Mouse (Mus musculus): ENCODE data around the gene Hmcn2.

Gene Hmcn2

DNA sequence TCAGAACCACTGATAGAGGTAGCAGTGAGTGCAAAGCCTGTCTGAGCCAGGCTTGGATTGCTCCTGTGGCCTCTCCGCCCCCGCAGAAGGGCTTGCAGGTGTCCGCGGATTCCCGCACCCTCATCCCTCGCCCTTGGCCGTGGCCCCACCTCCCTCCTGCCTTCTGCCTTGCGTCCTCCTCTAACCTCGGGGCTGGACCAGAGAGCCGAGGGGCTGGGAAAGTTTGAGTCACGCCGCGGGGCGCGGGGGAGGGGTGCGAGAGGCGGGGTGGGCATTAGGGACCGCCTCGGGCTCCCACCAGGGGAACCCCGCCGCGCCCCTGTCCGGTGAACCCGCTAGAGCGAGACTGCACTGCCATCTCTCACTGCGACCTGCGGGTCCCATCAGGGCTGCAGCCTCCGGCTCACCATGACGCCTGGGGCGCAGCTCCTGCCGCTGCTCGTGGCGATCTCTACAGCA lies at the start of gene Hmcn2:
Hmcn2 (plus strand) TSS at position 409 of the 459 bp plus-strand sequence.
- DNase-seq (ENCODE audit: low spot score in 2 of 2): no peak

- DNase-seq (ENCODE audit: low spot score in 2 of 2): no peak
Observed at GRCm38 (mm10) chr2:31267447-31267846, 46.8 kb upstream of the Hmcn2 start.

DNA sequence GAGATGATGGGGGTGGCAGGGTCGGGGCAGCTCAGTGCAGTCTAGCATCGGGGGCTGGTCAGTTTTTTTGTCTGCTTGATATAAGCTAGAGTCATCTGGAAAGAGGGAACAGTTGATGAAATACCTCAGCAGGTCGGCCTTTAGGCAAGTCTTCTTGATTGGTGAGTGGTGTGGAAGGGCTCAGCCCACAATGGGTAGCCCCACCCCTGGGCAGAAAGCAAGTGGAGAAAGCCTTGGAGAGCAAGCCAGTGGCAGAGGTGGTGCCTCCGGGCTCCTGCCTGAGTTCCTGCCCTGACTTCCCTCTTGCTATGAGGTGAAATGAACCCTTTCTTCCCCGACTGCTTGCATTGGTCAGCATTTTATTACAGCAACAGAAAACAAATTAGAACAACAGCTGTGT lies 45.6 kb upstream of the Hmcn2 start:
- no peak for DNase-seq (ENCODE audit: low spot score in 2 of 2)

DNA sequence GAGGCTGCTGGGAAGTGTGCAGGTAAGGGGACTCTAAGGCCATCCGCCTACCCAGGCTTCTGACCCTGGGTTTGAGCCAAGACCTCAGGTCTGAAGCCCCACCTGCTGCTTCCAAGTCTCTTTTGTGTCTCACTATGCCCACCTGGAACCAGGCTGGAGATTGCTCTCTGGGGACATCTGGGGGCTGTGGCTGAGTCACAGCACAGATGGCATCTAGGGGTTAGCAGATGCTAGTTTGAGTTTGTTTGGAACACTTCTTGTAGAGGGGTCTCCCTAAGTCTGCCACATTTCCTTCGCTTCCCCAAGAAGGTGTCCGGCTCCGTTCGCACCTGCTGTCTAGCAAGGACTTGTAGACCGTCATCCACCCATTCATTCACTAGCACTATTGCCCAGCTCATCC lies 45.0 kb upstream of the Hmcn2 start:
- DNase-seq (ENCODE audit: low spot score in 2 of 2): no peak

- no peak for DNase-seq (ENCODE audit: low spot score in 2 of 2)
Observed at GRCm38 (mm10) chr2:31269847-31270246, 44.4 kb upstream of the Hmcn2 start.

DNA sequence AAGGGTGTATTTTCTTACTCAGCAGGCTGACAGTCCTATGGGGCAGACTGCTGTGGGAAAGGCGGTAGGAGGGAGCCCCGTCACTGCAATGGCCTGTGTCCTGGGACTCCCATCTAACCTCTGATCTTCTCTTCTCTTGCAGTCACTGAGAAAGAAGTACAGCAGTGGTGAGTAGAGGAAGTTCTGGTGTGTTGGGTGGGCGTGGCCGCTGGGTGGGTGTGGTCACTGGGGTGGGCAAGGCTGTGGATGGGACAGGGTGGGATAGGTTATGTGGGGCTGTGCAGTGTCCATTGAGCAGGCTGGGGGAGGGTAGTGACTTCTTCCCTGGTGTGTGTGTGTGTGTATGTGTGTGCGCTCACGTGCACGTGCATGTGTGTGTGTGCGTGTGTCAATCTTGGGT lies 43.7 kb upstream of the Hmcn2 start:
- DNase-seq (ENCODE audit: low spot score in 2 of 2): no peak

- no peak for DNase-seq (ENCODE audit: low spot score in 2 of 2)
Observed at GRCm38 (mm10) chr2:31271071-31271470, 43.1 kb upstream of the Hmcn2 start.

- DNase-seq (ENCODE audit: low spot score in 2 of 2): no peak
Observed at GRCm38 (mm10) chr2:31274993-31275392, 39.2 kb upstream of the Hmcn2 start.

DNA sequence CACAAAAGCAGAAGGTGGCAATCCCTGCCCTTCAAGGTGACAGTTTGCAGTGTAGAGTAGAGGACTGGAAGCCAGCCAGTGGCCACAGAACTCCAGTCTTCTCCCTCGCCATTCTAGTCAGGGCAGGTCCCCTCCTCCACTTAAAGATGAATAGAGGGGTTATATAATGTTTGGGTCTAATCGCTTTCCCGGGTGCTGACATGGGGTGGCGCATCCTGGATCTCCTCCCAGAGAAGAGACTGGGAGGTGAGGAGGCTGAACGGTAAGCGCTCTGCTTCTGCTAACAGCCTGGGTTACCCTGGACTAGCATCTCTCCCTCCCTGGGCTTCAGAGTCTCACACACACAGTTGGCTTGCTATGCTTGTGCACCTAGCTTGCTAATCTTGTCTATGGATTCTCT lies 36.4 kb upstream of the Hmcn2 start:
- no peak for DNase-seq (ENCODE audit: low spot score in 2 of 2)

- no peak for DNase-seq (ENCODE audit: low spot score in 2 of 2)
Observed at GRCm38 (mm10) chr2:31278483-31278882, 35.7 kb upstream of the Hmcn2 start.

GRCm38 (mm10) chr2:31281138-31281537 lies 33.1 kb upstream of the Hmcn2 start:
- DNase-seq (ENCODE audit: low spot score in 2 of 2): no peak

GRCm38 (mm10) chr2:31282266-31282665 lies 31.9 kb upstream of the Hmcn2 start:
- no peak for DNase-seq (ENCODE audit: low spot score in 2 of 2)

DNA sequence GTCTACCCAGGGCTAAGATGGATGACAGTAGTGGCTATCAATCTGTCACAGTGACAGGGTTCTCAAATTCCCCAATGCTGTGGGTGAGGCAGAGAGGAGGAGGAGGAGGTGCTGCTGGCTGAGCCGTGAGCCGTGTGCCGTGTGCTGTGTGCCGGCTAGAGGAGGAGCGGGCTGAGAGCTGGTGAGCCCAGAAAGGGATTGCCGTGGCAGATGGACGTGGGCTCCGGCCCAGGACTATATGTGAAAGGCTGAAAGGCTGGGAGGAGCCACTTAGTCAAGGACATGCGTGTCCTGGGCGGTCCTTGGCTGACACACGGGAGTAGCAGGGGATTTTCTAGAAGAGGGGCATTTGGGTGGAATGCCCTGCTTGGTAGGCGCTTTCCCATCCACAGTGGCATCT lies 31.3 kb upstream of the Hmcn2 start:
- no peak for DNase-seq (ENCODE audit: low spot score in 2 of 2)

- no peak for DNase-seq (ENCODE audit: low spot score in 2 of 2)
Observed at GRCm38 (mm10) chr2:31284531-31284930, 29.7 kb upstream of the Hmcn2 start.

DNA sequence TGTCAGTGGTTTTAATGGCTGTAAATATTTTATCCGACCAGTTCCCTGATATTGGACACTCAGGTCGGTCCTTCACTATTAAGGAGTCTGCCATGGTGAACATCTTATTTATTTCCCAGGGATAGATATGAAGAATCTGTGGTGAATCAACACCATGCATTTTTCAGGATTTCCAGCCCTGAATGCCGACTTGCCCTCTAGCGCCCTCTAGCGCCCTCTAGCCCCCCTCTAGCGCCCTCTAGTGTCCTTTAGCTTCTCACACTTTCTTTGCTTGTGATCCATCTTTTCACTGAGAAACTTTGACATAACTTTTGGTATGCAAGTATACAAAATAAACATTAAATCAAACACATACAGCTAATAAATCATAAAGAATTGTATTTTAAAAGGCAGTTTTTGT lies 22.8 kb upstream of the Hmcn2 start:
- peak; percentile 33 to 62 for DNase-seq (ENCODE audit: low spot score in 2 of 2)

DNA sequence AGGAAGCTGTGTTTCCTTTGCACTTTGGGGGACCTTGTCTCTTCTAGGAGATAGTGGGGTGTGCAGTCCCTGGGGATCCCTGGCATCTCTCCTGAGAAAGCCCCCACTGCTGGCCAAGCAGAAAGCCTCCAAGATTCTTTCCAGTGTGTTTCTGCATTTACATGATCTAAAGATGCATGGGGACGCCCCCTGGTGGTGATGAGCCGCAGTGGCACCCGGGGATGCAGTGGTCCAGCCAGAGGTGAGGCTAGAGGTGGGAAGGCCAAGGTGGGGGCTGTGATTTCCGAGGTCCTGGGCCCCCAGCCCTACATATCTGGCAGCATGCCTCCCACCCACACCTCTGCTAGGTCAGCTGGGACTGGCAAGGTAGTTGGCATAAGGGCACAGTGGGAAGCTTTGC lies 19.2 kb upstream of the Hmcn2 start:
- peak; percentile 72 to 81 for DNase-seq (ENCODE audit: low spot score in 2 of 2)

GRCm38 (mm10) chr2:31296395-31296794 lies 17.8 kb upstream of the Hmcn2 start:
- DNase-seq (ENCODE audit: low spot score in 2 of 2): no peak

GRCm38 (mm10) chr2:31297602-31298268 lies 16.5 kb upstream of the Hmcn2 start:
- no peak for DNase-seq (ENCODE audit: low spot score in 2 of 2)

- DNase-seq (ENCODE audit: low spot score in 2 of 2): no peak
Observed at GRCm38 (mm10) chr2:31298814-31299213, 15.4 kb upstream of the Hmcn2 start.

DNA sequence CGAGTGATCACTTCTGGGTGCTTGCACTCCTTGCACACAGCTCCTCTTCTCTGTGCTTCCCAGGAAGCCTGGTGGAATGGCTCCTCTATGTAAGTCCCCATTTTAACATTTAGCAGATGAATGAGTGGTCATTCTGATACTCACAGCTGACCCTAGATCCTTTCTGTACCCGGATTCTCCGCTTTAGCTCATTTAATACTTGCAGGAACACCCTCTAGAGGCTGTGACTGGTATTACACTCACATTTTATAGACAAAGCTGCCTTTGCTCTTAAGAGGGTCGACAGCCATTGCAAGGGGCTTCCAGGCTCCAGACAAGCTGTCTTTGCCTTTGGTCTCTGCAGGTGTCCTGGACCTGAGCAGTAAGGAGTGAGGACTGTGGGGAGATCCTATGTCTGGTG lies 14.9 kb upstream of the Hmcn2 start:
- DNase-seq (ENCODE audit: low spot score in 2 of 2): no peak

DNA sequence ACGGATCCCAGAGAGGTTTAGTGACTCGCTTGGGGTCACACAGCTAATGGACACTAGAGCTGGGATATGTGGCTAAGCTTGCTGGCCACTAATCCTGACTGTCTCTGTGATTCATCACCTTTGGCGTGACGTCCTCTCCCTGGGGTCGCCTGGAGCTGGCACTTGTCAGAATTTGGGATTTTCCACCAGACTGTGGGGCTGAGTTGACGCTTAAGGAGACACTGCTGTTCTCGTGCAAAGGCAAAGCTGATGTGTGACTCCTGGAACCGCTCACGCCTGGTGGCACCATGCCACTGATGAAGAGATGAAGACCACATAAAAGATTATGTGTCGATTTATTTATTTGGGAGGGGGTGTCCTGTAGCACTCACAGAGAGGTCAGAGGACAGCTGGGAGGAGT lies 14.2 kb upstream of the Hmcn2 start:
- no peak for DNase-seq (ENCODE audit: low spot score in 2 of 2)

- no peak for DNase-seq (ENCODE audit: low spot score in 2 of 2)
Observed at GRCm38 (mm10) chr2:31303177-31303576, 11.0 kb upstream of the Hmcn2 start.

DNA sequence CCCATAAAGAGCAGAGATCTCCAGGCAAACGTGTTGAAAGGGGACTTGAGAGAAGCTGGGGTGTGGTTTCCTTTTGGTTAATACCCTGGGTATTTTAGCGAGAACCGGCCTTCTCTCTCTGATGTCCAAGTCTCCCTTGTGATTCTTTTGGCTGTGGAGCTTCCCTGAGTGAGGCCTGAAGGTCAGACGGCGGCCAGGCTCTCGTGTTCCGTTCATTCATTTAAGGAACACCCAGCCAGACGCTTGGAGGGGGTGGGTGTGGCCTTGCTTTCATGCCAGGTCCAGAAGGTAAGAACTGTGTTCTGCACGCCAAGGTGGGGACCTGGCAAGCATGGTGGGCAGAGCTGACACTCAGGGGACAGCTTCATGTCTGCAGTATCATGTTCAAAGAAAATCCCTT lies 10.0 kb upstream of the Hmcn2 start:
- no peak for DNase-seq (ENCODE audit: low spot score in 2 of 2)
